Mouse (Mus musculus): ENCODE results near the gene Far1.

DNA sequence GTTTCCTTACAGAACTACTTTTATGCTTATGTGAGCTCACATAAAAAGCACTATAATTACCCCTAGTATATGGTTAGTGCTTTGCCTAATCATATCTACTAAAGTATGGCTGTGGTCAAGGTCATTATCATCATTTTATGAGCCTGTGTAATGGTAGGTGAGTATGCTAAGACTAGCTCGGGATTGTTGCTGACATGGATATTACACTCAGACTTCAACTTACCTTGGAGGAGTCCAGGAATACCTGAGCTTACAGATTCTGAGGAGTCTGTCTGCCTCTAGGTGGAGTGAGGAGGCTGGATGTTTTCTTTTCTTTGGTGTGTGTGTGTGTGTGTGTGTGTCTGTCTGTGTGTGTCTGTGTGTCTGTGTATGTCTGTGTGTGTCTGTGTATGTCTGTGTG is 42.0 kb upstream of the Far1 start:
- TF ChIP-seq CEBPB (IDR thresholded peaks at IDR 0.05; ENCODE audit: insufficient read depth, poor library complexity, severe bottlenecking): no peak
- TF ChIP-seq POLR2A (IDR thresholded peaks at IDR 0.05; ENCODE audit: insufficient read length, low read depth): no peak
- TF ChIP-seq USF1 (IDR thresholded peaks at IDR 0.05; ENCODE audit: low read depth): no peak
- TF ChIP-seq SRF (IDR thresholded peaks at IDR 0.05; ENCODE audit: control insufficient read depth, insufficient read length, low read depth): no peak
- no peak for TF ChIP-seq TCF12 (IDR thresholded peaks at IDR 0.05; ENCODE audit: insufficient read depth, poor library complexity, severe bottlenecking)
- no peak for TF ChIP-seq MYOG (IDR thresholded peaks at IDR 0.05; ENCODE audit: control insufficient read depth in 1 of 3, insufficient read depth in 1 of 3, insufficient read length in 2 of 3, low read depth in 2 of 3)
- TF ChIP-seq POLR2AphosphoS2 (IDR thresholded peaks at IDR 0.05; ENCODE audit: insufficient read length, low read depth): no peak
- no peak for TF ChIP-seq MAX (IDR thresholded peaks at IDR 0.05; ENCODE audit: low read depth)
